Mouse (Mus musculus) MEL (cell line): Measurements from ENCODE around the gene Sdhc. TPM values are rescaled to one million over a fixed set of nuclear protein-coding genes. Genes with fewer than 3 reads are reported as not detected.

ENCODE experiments used
- DNase-seq: peaks from one replicate; pipeline ENCODE4 v3.0.0; 2011; ENCODE audit warnings: low read depth, low spot score
- H3K27ac ChIP-seq: 2 replicates; pipeline ENCODE4 v1.5.1; 2012; ENCODE audit warnings: low read depth, mild to moderate bottlenecking, control low read depth, low read length, moderate library complexity; ENCODE audit not compliant: control insufficient read depth
- H3K27me3 ChIP-seq, 2 experiments: fragments of 150-350 bp in 1 of 2; sonication (generic) in 1 of 2; 2 replicates each; pipeline ENCODE4 v1.6.1; 2012; ENCODE audit warnings: low read length in 2 of 2, mild to moderate bottlenecking in 2 of 2, improper control_type of control experiment in 1 of 2, moderate library complexity in 1 of 2; ENCODE audit not compliant: insufficient read depth in 2 of 2, control insufficient read depth in 1 of 2
- H3K36me3 ChIP-seq, 2 experiments: 2 replicates each; pipeline ENCODE4 v1.6.1; 2012 to 2014; ENCODE audit warnings: low read length in 2 of 2, improper control_type of control experiment in 1 of 2, inconsistent platforms in 1 of 2, mild to moderate bottlenecking in 1 of 2; ENCODE audit not compliant: insufficient read depth in 2 of 2, control insufficient read depth in 1 of 2
- H3K4me1 ChIP-seq, 2 experiments: fragments of 150-350 bp in 1 of 2; sonication (generic) in 1 of 2; 2 replicates each; pipeline ENCODE4 v1.6.1; 2012; ENCODE audit warnings: low read length in 2 of 2, improper control_type of control experiment in 1 of 2, mild to moderate bottlenecking in 1 of 2; ENCODE audit not compliant: insufficient read depth in 2 of 2, control insufficient read depth in 1 of 2
- H3K4me3 ChIP-seq, 2 experiments: fragments of 150-350 bp in 1 of 2; sonication (generic) in 1 of 2; 2 replicates each; pipeline ENCODE4 v1.5.1; 2012; ENCODE audit warnings: low read depth in 2 of 2, low read length in 2 of 2, mild to moderate bottlenecking in 2 of 2, moderate library complexity in 2 of 2, control low read depth in 1 of 2, improper control_type of control experiment in 1 of 2; ENCODE audit not compliant: control insufficient read depth in 1 of 2, insufficient read depth in 1 of 2
- H3K79me2 ChIP-seq: 2 replicates; pipeline ENCODE4 v1.6.1; 2012; ENCODE audit warnings: mild to moderate bottlenecking, low read length, moderate library complexity; ENCODE audit not compliant: control insufficient read depth, poor library complexity, insufficient read depth
- H3K9ac ChIP-seq: 2 replicates; pipeline ENCODE4 v1.6.1; 2012; ENCODE audit warnings: low read depth, mild to moderate bottlenecking, control low read depth, low read length, moderate library complexity; ENCODE audit not compliant: control insufficient read depth, poor library complexity, severe bottlenecking
- H3K9me3 ChIP-seq: fragments of 150-350 bp; sonication (generic); replicated peaks from 2 replicates; pipeline ENCODE4 v1.6.1; 2012; ENCODE audit warnings: mild to moderate bottlenecking, low read length, improper control_type of control experiment, moderate library complexity; ENCODE audit not compliant: insufficient read depth
- ELF1 ChIP-seq: IDR thresholded peaks from 2 replicates; pipeline ENCODE4 v1.6.1; 2014; ENCODE audit warnings: low read depth, mild to moderate bottlenecking, inconsistent platforms, low read length, improper control_type of control experiment, moderate library complexity
- EP300 ChIP-seq, 2 experiments: IDR thresholded peaks; 2 replicates each; pipeline ENCODE4 v1.6.1; 2011; ENCODE audit warnings: improper control_type of control experiment in 2 of 2, low read length in 2 of 2, low read depth in 1 of 2, mild to moderate bottlenecking in 1 of 2
- ETS1 ChIP-seq: IDR thresholded peaks from 2 replicates; pipeline ENCODE4 v1.6.1; 2012; ENCODE audit warnings: low read depth, mild to moderate bottlenecking, inconsistent platforms, low read length, improper control_type of control experiment, moderate library complexity
- GATA1 ChIP-seq: IDR thresholded peaks from 2 replicates; pipeline ENCODE4 v1.6.1; 2011; ENCODE audit warnings: low read depth, low read length, improper control_type of control experiment
- MAFK ChIP-seq: IDR thresholded peaks from 2 replicates; pipeline ENCODE4 v1.6.1; 2011; ENCODE audit warnings: low read depth, mild to moderate bottlenecking, low read length, improper control_type of control experiment, borderline replicate concordance
- MAZ ChIP-seq: IDR thresholded peaks from 2 replicates; pipeline ENCODE4 v1.6.1; 2012; ENCODE audit warnings: low read depth, mild to moderate bottlenecking, inconsistent platforms, low read length, improper control_type of control experiment
- MEF2A ChIP-seq: IDR thresholded peaks from 2 replicates; pipeline ENCODE4 v1.6.1; 2014; ENCODE audit warnings: low read depth, mild to moderate bottlenecking, inconsistent platforms, low read length, improper control_type of control experiment; ENCODE audit not compliant: poor library complexity, insufficient replicate concordance, severe bottlenecking; ENCODE audit errors: extremely low read depth
- MXI1 ChIP-seq: IDR thresholded peaks from 2 replicates; pipeline ENCODE4 v1.6.1; 2011; ENCODE audit warnings: mild to moderate bottlenecking, low read depth, low read length, improper control_type of control experiment
- NRF1 ChIP-seq: IDR thresholded peaks from 2 replicates; pipeline ENCODE4 v1.6.1; 2014; ENCODE audit warnings: low read depth, mild to moderate bottlenecking, inconsistent platforms, low read length, improper control_type of control experiment, moderate library complexity; ENCODE audit not compliant: poor library complexity, insufficient read depth, severe bottlenecking
- POLR2A ChIP-seq, 2 experiments: IDR thresholded peaks; 2 replicates each; pipeline ENCODE4 v1.6.1; 2011 to 2012; ENCODE audit warnings: low read length in 2 of 2, mild to moderate bottlenecking in 2 of 2, control low read depth in 1 of 2, improper control_type of control experiment in 1 of 2, low read depth in 1 of 2, moderate library complexity in 1 of 2; ENCODE audit not compliant: control insufficient read depth in 1 of 2, insufficient read depth in 1 of 2, poor library complexity in 1 of 2
- POLR2AphosphoS5 ChIP-seq: IDR thresholded peaks from 2 replicates; pipeline ENCODE4 v1.6.1; 2012; ENCODE audit warnings: low read depth, borderline replicate concordance, mild to moderate bottlenecking, inconsistent platforms, low read length, moderate library complexity, mixed read lengths
- TBP ChIP-seq: IDR thresholded peaks from 2 replicates; pipeline ENCODE4 v1.8.0; 2011; ENCODE audit warnings: low read depth, low read length, improper control_type of control experiment
- TCF12 ChIP-seq: IDR thresholded peaks from 2 replicates; pipeline ENCODE4 v1.6.1; 2014; ENCODE audit warnings: low read depth, mild to moderate bottlenecking, inconsistent platforms, low read length, improper control_type of control experiment, moderate library complexity
- UBTF ChIP-seq: IDR thresholded peaks from 2 replicates; pipeline ENCODE4 v1.6.1; 2012; ENCODE audit warnings: low read depth, mild to moderate bottlenecking, inconsistent platforms, low read length, improper control_type of control experiment, moderate library complexity, borderline replicate concordance; ENCODE audit not compliant: insufficient read depth
- ZKSCAN1 ChIP-seq: IDR thresholded peaks from 2 replicates; pipeline ENCODE4 v1.6.1; 2012; ENCODE audit warnings: low read depth, mild to moderate bottlenecking, inconsistent platforms, low read length, improper control_type of control experiment, moderate library complexity
- ZMIZ1 ChIP-seq: IDR thresholded peaks from 2 replicates; pipeline ENCODE4 v1.6.1; 2012; ENCODE audit warnings: low read depth, mild to moderate bottlenecking, inconsistent platforms, low read length, improper control_type of control experiment, moderate library complexity
- ZNF384 ChIP-seq: IDR thresholded peaks from 2 replicates; pipeline ENCODE4 v1.6.1; 2012; ENCODE audit warnings: low read depth, mild to moderate bottlenecking, inconsistent platforms, low read length, improper control_type of control experiment
- polyA plus RNA-seq, 2 experiments: library from polyadenylated mRNA; stranded (reverse) in 1 of 2; unstranded in 1 of 2; fragments of >175 nt in 1 of 2; fragments of >200 nt in 1 of 2; gene quantifications; 2 replicates each; pipeline versions ENCODE4 v1.2.1 to v1.2.4; 2012; ENCODE audit warnings: low replicate concordance in 2 of 2, low read depth in 1 of 2; ENCODE audit not compliant: insufficient read length in 2 of 2, insufficient read depth in 1 of 2, missing spikeins in 1 of 2
- total RNA-seq: library from RNA; depleted of rRNA; stranded (reverse); fragments of 300-350 nt; gene quantifications from 2 replicates; pipeline ENCODE4 v1.2.3, GENCODE M21; 2012

The Sdhc gene
- total and polyA plus RNA-seq, 3 experiments: 79.4 to 224 TPM; not detected in 1

DNA sequence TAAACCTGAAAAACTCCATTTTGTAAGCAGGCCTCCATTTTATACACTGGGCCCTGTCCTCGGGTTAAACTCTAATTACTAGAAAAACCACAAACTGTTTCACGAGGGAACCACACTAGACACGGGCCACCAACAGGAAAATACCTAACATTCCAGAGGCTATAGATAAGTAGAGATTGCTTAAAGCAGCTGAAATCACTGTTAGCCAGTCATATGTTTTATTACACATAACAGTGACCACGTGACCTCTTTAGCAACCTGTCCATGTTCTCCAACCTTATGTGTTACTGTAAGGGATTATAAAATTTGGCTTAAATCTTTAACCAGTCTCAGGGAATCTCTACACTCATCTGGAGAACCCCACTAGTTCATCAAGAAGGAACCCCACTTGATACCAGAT lies 56.0 kb downstream of the Sdhc start:
- Histone ChIP-seq H3K4me1 (peaks cover 0 to 18% of the 10 kb centered on the region in 2 experiments; a peak in 3 of 4 replicates), H3K79me2 (no peaks in the 10 kb centered on the region), H3K9ac (no peak overlapping the region), H3K27ac (no peak overlapping the region), H3K27me3 (no peaks in the 10 kb centered on the region), H3K36me3 (peaks cover 0 to 13% of the 10 kb centered on the region in 2 experiments; a peak in 2 of 4 replicates), H3K4me3 (no peak overlapping the region), H3K9me3 (no peaks in the 10 kb centered on the region)
- no peak for TF ChIP-seq NRF1
- no peak for DNase-seq

- no peak overlapping the region for H3K4me3 ChIP-seq
- peaks cover 0 to 8% of the 10 kb centered on the region in 2 experiments; a peak in 2 of 4 replicates for H3K36me3 ChIP-seq
- no peaks in the 10 kb centered on the region for H3K9me3 ChIP-seq
- no peaks in the 10 kb centered on the region for H3K79me2 ChIP-seq
- DNase-seq: no peak
- H3K9ac ChIP-seq: no peak overlapping the region
- H3K27me3 ChIP-seq: no peaks in the 10 kb centered on the region
- no peak overlapping the region for H3K27ac ChIP-seq
- no peaks in the 10 kb centered on the region; a peak in 1 of 4 replicates for H3K4me1 ChIP-seq
- TF ChIP-seq ZNF384 (no peak), GATA1 (no peak), ELF1 (no peak), UBTF (no peak)
Observed at GRCm38 (mm10) chr1:171090761-171091160, 59.6 kb downstream of the Sdhc start.

GRCm38 (mm10) chr1:171089891-171090290 lies 60.5 kb downstream of the Sdhc start:
- TF ChIP-seq TCF12 (no peak), MEF2A (no peak), ETS1 (no peak), ZKSCAN1 (no peak), POLR2A (IDR thresholded peaks at IDR 0.05; ENCODE audit: control insufficient read depth in 1 of 2, insufficient read depth in 1 of 2, low read depth in 1 of 2, low read length in 2 of 2, poor library complexity in 1 of 2) (no peak), EP300 (IDR thresholded peaks at IDR 0.05; ENCODE audit: low read depth in 1 of 2, low read length in 2 of 2) (no peak), TBP (no peak), MXI1 (no peak), MAZ (no peak), POLR2AphosphoS5 (no peak), ZMIZ1 (no peak), UBTF (no peak), MAFK (no peak), ZNF384 (no peak)
- TF ChIP-seq, all 39 proteins: peak for 0
- Histone ChIP-seq H3K79me2 (no peaks in the 10 kb centered on the region), H3K27me3 (no peaks in the 10 kb centered on the region), H3K4me1 (no peaks in the 10 kb centered on the region; a peak in 1 of 4 replicates), H3K4me3 (no peak overlapping the region), H3K36me3 (peaks cover 0 to 8% of the 10 kb centered on the region in 2 experiments; a peak in 2 of 4 replicates), H3K27ac (no peak overlapping the region), H3K9me3 (no peaks in the 10 kb centered on the region), H3K9ac (no peak overlapping the region)
- DNase-seq: no peak
